Mouse (Mus musculus) stomach, embryonic 15.5 days (tissue): ENCODE measurements around the gene Miga1. TPM values are rescaled to one million over a fixed set of nuclear protein-coding genes. Genes with fewer than 3 reads are reported as not detected.

Source experiments
- ATAC-seq: fragments of 200-750 bp; cut with Nextera tagmentation; 2 replicates; pipeline ENCODE4 v1.8.0; 2017; ENCODE audit warnings: low read depth, moderate number of reproducible peaks, moderate TSS enrichment; ENCODE audit not compliant: insufficient read depth, low FRiP score
- H3K27ac ChIP-seq: fragments of 300-500 bp; sonication (generic); 2 replicates; pipeline ENCODE4 v1.5.1; 2015; ENCODE audit warnings: mild to moderate bottlenecking, inconsistent platforms
- H3K27me3 ChIP-seq: fragments of 300-500 bp; sonication (generic); replicated peaks from 2 replicates; pipeline ENCODE4 v1.6.1; 2015; ENCODE audit warnings: inconsistent platforms
- H3K36me3 ChIP-seq: fragments of 300-500 bp; sonication (generic); 2 replicates; pipeline ENCODE4 v1.6.1; 2015; ENCODE audit warnings: inconsistent platforms
- H3K4me1 ChIP-seq: fragments of 300-500 bp; sonication (generic); 2 replicates; pipeline ENCODE4 v1.6.1; 2015; ENCODE audit warnings: inconsistent platforms
- H3K4me2 ChIP-seq: fragments of 300-500 bp; sonication (generic); 2 replicates; pipeline ENCODE4 v1.6.1; 2015; ENCODE audit warnings: mild to moderate bottlenecking, inconsistent platforms
- H3K4me3 ChIP-seq: fragments of 300-500 bp; sonication (generic); replicated peaks from 2 replicates; pipeline ENCODE4 v1.5.1; 2015; ENCODE audit warnings: inconsistent platforms
- H3K9ac ChIP-seq: fragments of 300-500 bp; sonication (generic); 2 replicates; pipeline ENCODE4 v1.6.1; 2015; ENCODE audit warnings: inconsistent platforms
- H3K9me3 ChIP-seq: fragments of 300-500 bp; sonication (generic); 2 replicates; pipeline ENCODE4 v1.6.1; 2016; ENCODE audit warnings: inconsistent platforms
- WGBS: fragments of 180-500 bp; shearing (Covaris S2); methylation state at CpG from one replicate; pipeline ENCODE4 v1.1.7; 2015; 5-methylcytosine and 5-hydroxymethylcytosine counted together
- polyA plus RNA-seq: library from polyadenylated mRNA; unstranded; fragments of >200 nt; fragmentation: Nextera tagmentation; extraction: Ambion mirVana; gene quantifications from 2 replicates; pipeline ENCODE4 v1.2.1, GENCODE M21; 2015

Gene Miga1
- polyA plus RNA-seq, 1 experiment from 2014 or later: 14.0 TPM

GRCm38 (mm10) chr3:152348011-152348830 is 8.0 kb upstream of the Miga1 start:
- H3K27ac ChIP-seq: no peak overlapping the region
- no peak overlapping the region for H3K9ac ChIP-seq
- ATAC-seq: no peak
- 86% methylated on average over 10 of the region's 10 CpGs for WGBS
- no peaks in the 10 kb centered on the region for H3K36me3 ChIP-seq
- no peaks in the 10 kb centered on the region for H3K27me3 ChIP-seq
- H3K4me3 ChIP-seq: no peak overlapping the region
- H3K4me2 ChIP-seq: no peak overlapping the region
- no peaks in the 10 kb centered on the region for H3K9me3 ChIP-seq
- peaks cover 11% of the 10 kb centered on the region; the same call in 1 of the 2 replicates for H3K4me1 ChIP-seq

- H3K4me2 ChIP-seq: peak overlapping the region; percentile 48
- no peaks in the 10 kb centered on the region for H3K9me3 ChIP-seq
- H3K27ac ChIP-seq: no peak overlapping the region
- H3K4me1 ChIP-seq: peaks cover 11% of the 10 kb centered on the region; the same call in 1 of the 2 replicates
- peak overlapping the region; percentile 86; the same call in 1 of the 2 replicates for H3K9ac ChIP-seq
- H3K4me3 ChIP-seq: peak overlapping the region; percentile 65
- WGBS: 33% methylated on average over 3 of the region's 3 CpGs
- no peaks in the 10 kb centered on the region for H3K27me3 ChIP-seq
- ATAC-seq: no peak
- no peaks in the 10 kb centered on the region for H3K36me3 ChIP-seq
Observed at GRCm38 (mm10) chr3:152347227-152347626, 7.0 kb upstream of the Miga1 start.

GRCm38 (mm10) chr3:152346633-152347141 is 6.5 kb upstream of the Miga1 start:
- H3K4me2 ChIP-seq: peak overlapping the region; percentile 48
- ATAC-seq: no peak; the same call in 1 of the 2 replicates
- H3K27ac ChIP-seq: peak overlapping the region; percentile 78; the same call in 1 of the 2 replicates
- no peaks in the 10 kb centered on the region for H3K36me3 ChIP-seq
- no peaks in the 10 kb centered on the region for H3K9me3 ChIP-seq
- no peaks in the 10 kb centered on the region for H3K27me3 ChIP-seq
- H3K4me3 ChIP-seq: peak overlapping the region; percentile 65
- peak overlapping the region; percentile 86 for H3K9ac ChIP-seq
- H3K4me1 ChIP-seq: peaks cover 11% of the 10 kb centered on the region; the same call in 1 of the 2 replicates
- under 1% methylated on average over 46 of the region's 54 CpGs for WGBS

- Histone ChIP-seq H3K27me3 (no peaks in the 10 kb centered on the region), H3K4me2 (peak within 1 kb of the TSS; percentile 48), H3K36me3 (no peaks in the 10 kb centered on the region), H3K4me1 (peaks cover 8% of the 10 kb centered on the region; the same call in 1 of the 2 replicates), H3K9ac (peak within 1 kb of the TSS; percentile 86), H3K9me3 (no peaks in the 10 kb centered on the region), H3K4me3 (peak within 1 kb of the TSS; percentile 65), H3K27ac (peak within 1 kb of the TSS; percentile 78)
- 8% methylated on average over 41 of the region's 44 CpGs for WGBS
- peak; percentile 96 for ATAC-seq
Observed at GRCm38 (mm10) chr3:152345732-152346632, 5.8 kb upstream of the Miga1 start, which contains the start of gene Usp33. Usp33 (plus strand) TSS chr3:152346478.

GRCm38 (mm10) chr3:152342961-152343517 is 2.8 kb upstream of the Miga1 start:
- WGBS: 86% methylated on average over 15 of the region's 15 CpGs

GRCm38 (mm10) chr3:152336085-152336484 is 4.1 kb downstream of the Miga1 start:
- Histone ChIP-seq H3K9me3 (no peaks in the 10 kb centered on the region), H3K9ac (no peak overlapping the region), H3K4me1 (no peaks in the 10 kb centered on the region), H3K4me2 (no peak overlapping the region), H3K27ac (no peak overlapping the region), H3K27me3 (no peaks in the 10 kb centered on the region), H3K36me3 (peaks cover 16% of the 10 kb centered on the region), H3K4me3 (no peak overlapping the region)
- ATAC-seq: no peak
- 71% methylated on average over 8 of the region's 8 CpGs for WGBS

More at GRCm38 (mm10) chr3:152342961-152343517, 2.8 kb upstream of the Miga1 start:
- Histone ChIP-seq H3K4me1 (no peaks in the 10 kb centered on the region), H3K36me3 (no peaks in the 10 kb centered on the region), H3K27me3 (no peaks in the 10 kb centered on the region), H3K4me3 (no peak overlapping the region), H3K9me3 (no peaks in the 10 kb centered on the region), H3K4me2 (no peak overlapping the region), H3K27ac (no peak overlapping the region), H3K9ac (no peak overlapping the region)
- no peak for ATAC-seq

GRCm38 (mm10) chr3:152333641-152334040 is 6.6 kb downstream of the Miga1 start:
- peaks cover 16% of the 10 kb centered on the region for H3K36me3 ChIP-seq
- H3K9ac ChIP-seq: no peak overlapping the region
- no peak overlapping the region for H3K4me2 ChIP-seq
- no peaks in the 10 kb centered on the region for H3K4me1 ChIP-seq
- no peaks in the 10 kb centered on the region for H3K9me3 ChIP-seq
- 91% methylated on average over 10 of the region's 10 CpGs for WGBS
- H3K27ac ChIP-seq: no peak overlapping the region
- no peaks in the 10 kb centered on the region for H3K27me3 ChIP-seq
- ATAC-seq: no peak
- H3K4me3 ChIP-seq: no peak overlapping the region

- no peak overlapping the region for H3K9ac ChIP-seq
- H3K4me1 ChIP-seq: no peaks in the 10 kb centered on the region
- H3K4me3 ChIP-seq: no peak overlapping the region
- H3K36me3 ChIP-seq: peaks cover 16% of the 10 kb centered on the region
- H3K4me2 ChIP-seq: no peak overlapping the region
- no peaks in the 10 kb centered on the region for H3K27me3 ChIP-seq
- H3K27ac ChIP-seq: no peak overlapping the region
- 86% methylated on average over 15 of the region's 15 CpGs for WGBS
- no peak for ATAC-seq
- H3K9me3 ChIP-seq: no peaks in the 10 kb centered on the region
Observed at GRCm38 (mm10) chr3:152332545-152333300, 7.5 kb downstream of the Miga1 start.

- Histone ChIP-seq H3K36me3 (peaks cover 14% of the 10 kb centered on the region), H3K27me3 (no peaks in the 10 kb centered on the region), H3K27ac (no peak overlapping the region), H3K9me3 (no peaks in the 10 kb centered on the region), H3K4me3 (no peak overlapping the region), H3K9ac (no peak overlapping the region), H3K4me2 (no peak overlapping the region), H3K4me1 (no peaks in the 10 kb centered on the region)
- WGBS: 93% methylated on average over 6 of the region's 6 CpGs
- ATAC-seq: no peak
Observed at GRCm38 (mm10) chr3:152332104-152332503, 8.1 kb downstream of the Miga1 start.

GRCm38 (mm10) chr3:152321765-152322547 is 18.3 kb downstream of the Miga1 start:
- Histone ChIP-seq H3K27ac (no peak overlapping the region), H3K36me3 (no peaks in the 10 kb centered on the region), H3K4me1 (no peaks in the 10 kb centered on the region), H3K9ac (no peak overlapping the region), H3K4me2 (no peak overlapping the region), H3K27me3 (no peaks in the 10 kb centered on the region), H3K9me3 (no peaks in the 10 kb centered on the region), H3K4me3 (no peak overlapping the region)
- 78% methylated on average over 8 of the region's 8 CpGs for WGBS
- 0 out of 2 replicates have a peak, but pooled peaks have one; percentile 14 for ATAC-seq
